Mouse (Mus musculus) small intestine, adult 2 months (tissue): ENCODE data around the gene Rcn3. TPM values are rescaled to one million over a fixed set of nuclear protein-coding genes. Genes with fewer than 3 reads are reported as not detected.

Experiments used
- H3K27ac ChIP-seq: fragments of 200-500 bp; 2 replicates; pipeline ENCODE4 v1.5.1; 2012; ENCODE audit warnings: low read depth, low read length, control low read depth, inconsistent platforms; ENCODE audit not compliant: insufficient read depth
- H3K27me3 ChIP-seq: fragments of 200-500 bp; 2 replicates; pipeline ENCODE4 v1.6.1; 2012; ENCODE audit warnings: mild to moderate bottlenecking, moderate library complexity, low read length, inconsistent platforms; ENCODE audit not compliant: control insufficient read depth, insufficient read depth
- H3K36me3 ChIP-seq: fragments of 200-500 bp; 2 replicates; pipeline ENCODE4 v1.6.1; 2012; ENCODE audit warnings: mild to moderate bottlenecking, low read length, control low read depth, inconsistent platforms; ENCODE audit not compliant: control insufficient read depth, insufficient read depth
- H3K4me1 ChIP-seq: fragments of 200-500 bp; 2 replicates; pipeline ENCODE4 v1.6.1; 2012; ENCODE audit warnings: low read length, inconsistent platforms, mixed read lengths; ENCODE audit not compliant: control insufficient read depth, insufficient read depth, insufficient read length
- H3K4me3 ChIP-seq: fragments of 200-500 bp; 2 replicates; pipeline ENCODE4 v1.5.1; 2012; ENCODE audit warnings: low read depth, mild to moderate bottlenecking, control low read depth, inconsistent platforms, low read length, moderate library complexity
- CTCF ChIP-seq: fragments of 200-500 bp; IDR thresholded peaks from 2 replicates; pipeline ENCODE4 v1.5.1; 2012; ENCODE audit warnings: low read depth, mild to moderate bottlenecking, control low read depth, inconsistent platforms, low read length, moderate library complexity, mixed read lengths; ENCODE audit not compliant: insufficient replicate concordance, insufficient read length; ENCODE audit errors: extremely low read depth
- POLR2A ChIP-seq: fragments of 200-500 bp; IDR thresholded peaks from 2 replicates; pipeline ENCODE4 v1.6.1; 2012; ENCODE audit warnings: low read depth, mild to moderate bottlenecking, control low read depth, inconsistent platforms, low read length, moderate library complexity
- WGBS: fragments of 180-500 bp; shearing (Covaris S2); methylation state at CpG from one replicate; pipeline ENCODE4 v1.1.7; 2018; 5-methylcytosine and 5-hydroxymethylcytosine counted together
- polyA plus RNA-seq: library from polyadenylated mRNA; depleted of rRNA; stranded (reverse); fragments of >200 nt; gene quantifications from 2 replicates; pipeline ENCODE4 v1.2.3, GENCODE M21; 2012; rRNA removed

Rcn3 gene
- polyA plus RNA-seq, 1 experiment: 49.9 TPM

DNA sequence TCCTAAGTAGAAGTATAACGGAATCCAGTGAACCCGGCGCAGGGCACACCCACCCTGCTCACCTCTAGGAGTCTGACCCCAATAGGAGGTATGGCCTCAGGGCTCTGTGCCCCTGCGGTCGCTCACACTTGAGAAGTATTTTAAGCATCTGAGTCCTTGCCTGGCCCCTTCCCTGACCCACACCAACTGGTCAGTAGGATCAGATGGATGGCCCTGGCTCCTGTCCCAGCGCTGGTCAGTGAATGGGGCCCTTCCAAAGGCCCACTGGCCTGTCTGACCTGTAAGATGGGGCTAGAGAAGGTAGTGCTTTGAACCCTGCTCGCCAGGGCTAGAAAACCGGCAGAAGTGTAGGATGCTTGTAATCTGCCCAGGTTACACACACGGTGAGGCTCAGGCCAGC is 51.2 kb downstream of the Rcn3 start:
- H3K4me1 ChIP-seq: no peaks in the 10 kb centered on the region
- WGBS: 92% methylated on average over 9 of the region's 9 CpGs
- H3K27me3 ChIP-seq: no peaks in the 10 kb centered on the region
- H3K27ac ChIP-seq: no peak overlapping the region
- H3K36me3 ChIP-seq: peaks cover 49% of the 10 kb centered on the region
- no peak overlapping the region for H3K4me3 ChIP-seq
- TF ChIP-seq CTCF (no peak), POLR2A (no peak)

DNA sequence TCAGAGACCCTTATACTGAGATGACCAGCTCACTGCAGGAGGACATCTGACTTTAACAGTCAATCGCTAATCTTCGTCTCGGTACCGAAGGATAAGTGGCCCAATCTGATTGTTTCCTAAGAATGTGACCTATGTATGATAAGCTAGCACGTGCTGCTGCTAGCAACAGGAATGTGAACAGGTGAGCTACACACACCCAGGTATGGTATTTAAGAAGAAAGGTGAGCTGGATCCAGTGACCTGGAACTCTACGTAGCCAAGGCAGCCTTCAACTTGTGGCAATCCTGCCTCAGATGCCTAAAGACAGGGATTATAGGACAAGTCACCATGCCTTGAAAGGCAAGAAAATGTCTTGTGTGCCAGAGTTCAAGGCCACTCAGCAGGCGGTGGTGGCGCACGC is 53.6 kb downstream of the Rcn3 start:
- no peak for TF ChIP-seq POLR2A
- TF ChIP-seq CTCF: no peak
- Histone ChIP-seq H3K27ac (no peak overlapping the region), H3K27me3 (no peaks in the 10 kb centered on the region), H3K4me1 (no peaks in the 10 kb centered on the region), H3K4me3 (no peak overlapping the region), H3K36me3 (peaks cover 47% of the 10 kb centered on the region)
- WGBS: 91% methylated on average over 9 of the region's 9 CpGs

GRCm38 (mm10) chr7:45037720-45038361 is 54.2 kb downstream of the Rcn3 start:
- H3K27ac ChIP-seq: no peak overlapping the region
- H3K27me3 ChIP-seq: no peaks in the 10 kb centered on the region
- peaks cover 45% of the 10 kb centered on the region for H3K36me3 ChIP-seq
- H3K4me1 ChIP-seq: no peaks in the 10 kb centered on the region
- no peak for TF ChIP-seq POLR2A
- peak; percentile 86 for TF ChIP-seq CTCF
- WGBS: 51% methylated on average over 7 of the region's 7 CpGs
- no peak overlapping the region for H3K4me3 ChIP-seq

- Histone ChIP-seq H3K36me3 (peaks cover 40% of the 10 kb centered on the region), H3K27ac (no peak overlapping the region), H3K4me1 (no peaks in the 10 kb centered on the region), H3K27me3 (no peaks in the 10 kb centered on the region), H3K4me3 (no peak overlapping the region)
- TF ChIP-seq CTCF (no peak), POLR2A (no peak)
- WGBS: 84% methylated on average over 11 of the region's 11 CpGs
These were observed 55.3 kb downstream of the Rcn3 start for GRCm38 (mm10) chr7:45036702-45037101.

GRCm38 (mm10) chr7:45035631-45036030 is 56.4 kb downstream of the Rcn3 start:
- H3K36me3 ChIP-seq: peaks cover 34% of the 10 kb centered on the region
- 80% methylated on average over 3 of the region's 3 CpGs for WGBS
- H3K27ac ChIP-seq: no peak overlapping the region
- H3K4me3 ChIP-seq: no peak overlapping the region
- H3K4me1 ChIP-seq: no peaks in the 10 kb centered on the region
- no peaks in the 10 kb centered on the region for H3K27me3 ChIP-seq
- no peak for TF ChIP-seq POLR2A
- no peak for TF ChIP-seq CTCF

GRCm38 (mm10) chr7:45033722-45034359 is 58.2 kb downstream of the Rcn3 start:
- Histone ChIP-seq H3K27ac (no peak overlapping the region), H3K27me3 (no peaks in the 10 kb centered on the region), H3K4me3 (no peak overlapping the region), H3K36me3 (peaks cover 42% of the 10 kb centered on the region), H3K4me1 (no peaks in the 10 kb centered on the region)
- TF ChIP-seq POLR2A (no peak), CTCF (no peak)
- 94% methylated on average over 19 of the region's 19 CpGs for WGBS

Other genes with a start within 250 kb of the Rcn3 start
- gene Akt1s1, start 243.2 kb downstream of the Rcn3 start, polyA plus RNA-seq: 180 and 283 TPM in 2 replicates
- 32.1 and 63.2 TPM in 2 replicates for gene Tbc1d17, start 243.1 kb downstream of the Rcn3 start, polyA plus RNA-seq
- gene Pnkp, start 235.1 kb downstream of the Rcn3 start, polyA plus RNA-seq: 36.9 and 84.2 TPM in 2 replicates
- 82.3 and 141 TPM in 2 replicates for gene Ptov1, start 222.4 kb downstream of the Rcn3 start, polyA plus RNA-seq
- 85.8 and 208 TPM in 2 replicates for gene Med25, start 199.5 kb downstream of the Rcn3 start, polyA plus RNA-seq
- 15.8 and 27.5 TPM in 2 replicates for gene Fuz, start 196.1 kb downstream of the Rcn3 start, polyA plus RNA-seq
- gene Ap2a1, start 162.7 kb downstream of the Rcn3 start, polyA plus RNA-seq: 49.8 and 85.2 TPM in 2 replicates
- not detected in 2 replicates for gene Tsks, start 149.0 kb downstream of the Rcn3 start, polyA plus RNA-seq
- gene Cpt1c, start 117.4 kb downstream of the Rcn3 start, polyA plus RNA-seq: 5.2 and 7.6 TPM in 2 replicates
- gene Prmt1, start 105.7 kb downstream of the Rcn3 start, polyA plus RNA-seq: 50.0 and 68.6 TPM in 2 replicates
- 52.9 and 91.0 TPM in 2 replicates for gene Irf3, start 94.6 kb downstream of the Rcn3 start, polyA plus RNA-seq
- 10.1 and 16.3 TPM in 2 replicates for gene Bcl2l12, start 93.5 kb downstream of the Rcn3 start, polyA plus RNA-seq
- gene Scaf1, start 75.9 kb downstream of the Rcn3 start, polyA plus RNA-seq: 39.8 and 73.0 TPM in 2 replicates
- gene Rras, start 74.3 kb downstream of the Rcn3 start, polyA plus RNA-seq: 49.3 and 67.9 TPM in 2 replicates
- gene Prr12, start 39.3 kb downstream of the Rcn3 start, polyA plus RNA-seq: 8.1 and 13.2 TPM in 2 replicates
- 39.3 and 92.7 TPM in 2 replicates for gene Nosip, start 29.8 kb downstream of the Rcn3 start, polyA plus RNA-seq
- gene Prrg2, start 29.5 kb downstream of the Rcn3 start, polyA plus RNA-seq: 81.7 and 172 TPM in 2 replicates
- gene Fcgrt, start 11.6 kb upstream of the Rcn3 start, polyA plus RNA-seq: 47.9 and 78.3 TPM in 2 replicates
- gene Rps11, start 32.2 kb upstream of the Rcn3 start, polyA plus RNA-seq: 159 and 207 TPM in 2 replicates
- gene Rpl13a, start 36.5 kb upstream of the Rcn3 start, polyA plus RNA-seq: 1,193 and 1,266 TPM in 2 replicates
- 1.5 TPM in 1 of 2 replicates, not detected in the other for gene Gm45713, start 44.0 kb upstream of the Rcn3 start, polyA plus RNA-seq
- gene Flt3l, start 44.2 kb upstream of the Rcn3 start, polyA plus RNA-seq: 22.1 and 45.8 TPM in 2 replicates
- gene Pih1d1, start 62.1 kb upstream of the Rcn3 start, polyA plus RNA-seq: 25.3 and 48.5 TPM in 2 replicates
- 133 and 253 TPM in 2 replicates for gene Aldh16a1, start 62.4 kb upstream of the Rcn3 start, polyA plus RNA-seq
- gene Slc17a7, start 71.7 kb upstream of the Rcn3 start, polyA plus RNA-seq: 0.03 and 0.09 TPM in 2 replicates
- not detected in 2 replicates for gene Gfy, start 87.3 kb upstream of the Rcn3 start, polyA plus RNA-seq
- not detected in 2 replicates for gene Pth2, start 88.8 kb upstream of the Rcn3 start, polyA plus RNA-seq
- gene Ccdc155, start 112.7 kb upstream of the Rcn3 start, polyA plus RNA-seq: not detected in 2 replicates
- 0.24 and 0.84 TPM in 2 replicates for gene Dkkl1, start 119.9 kb upstream of the Rcn3 start, polyA plus RNA-seq
- gene Tead2, start 123.5 kb upstream of the Rcn3 start, polyA plus RNA-seq: 8.0 and 32.2 TPM in 2 replicates
- gene Cd37, start 146.9 kb upstream of the Rcn3 start, polyA plus RNA-seq: 33.4 and 63.6 TPM in 2 replicates
- not detected in 2 replicates for gene Slc6a16, start 148.9 kb upstream of the Rcn3 start, polyA plus RNA-seq
- not detected in 2 replicates for gene Slc6a21, start 185.3 kb upstream of the Rcn3 start, polyA plus RNA-seq
- 101 and 257 TPM in 2 replicates for gene Trpm4, start 241.6 kb upstream of the Rcn3 start, polyA plus RNA-seq
- 0.14 and 0.46 TPM in 2 replicates for gene Hrc, start 243.1 kb upstream of the Rcn3 start, polyA plus RNA-seq